Mouse (Mus musculus) erythroblast, embryonic 14.5 days (primary cell): ENCODE data around the gene Kpna7.

Experiments used
- GATA1 ChIP-seq: IDR thresholded peaks from 2 replicates; pipeline ENCODE4 v1.6.1; 2012; ENCODE audit warnings: low read length, inconsistent platforms, mixed read lengths
- TAL1 ChIP-seq: IDR thresholded peaks from 3 replicates; pipeline ENCODE4 v1.6.1; 2012; ENCODE audit warnings: low read length, inconsistent platforms, mixed read lengths

GRCm38 (mm10) chr5:145120921-145121320 lies 37.1 kb upstream of the Kpna7 start:
- TF ChIP-seq GATA1 = no peak
- TF ChIP-seq TAL1 = no peak
